Mouse (Mus musculus) hindbrain, embryonic 16.5 days (tissue): ENCODE results near the gene Rad52. TPM values are rescaled to one million over a fixed set of nuclear protein-coding genes. Genes with fewer than 3 reads are reported as not detected.

Experiments used
- polyA plus RNA-seq: library from polyadenylated mRNA; unstranded; fragments of >200 nt; fragmentation: Nextera tagmentation; extraction: Ambion mirVana; gene quantifications from 2 replicates; pipeline ENCODE4 v1.2.1, GENCODE M21; 2015

Gene Rad52
- polyA plus RNA-seq, 1 experiment from 2014 or later, result 24.0 TPM

Other genes starting within 250 kb of the Rad52 start
- 42.9 and 46.9 TPM in 2 replicates for gene Erc1, start 54.5 kb upstream of the Rad52 start, polyA plus RNA-seq
- 37.7 and 43.4 TPM in 2 replicates for gene Wnk1, start 136.0 kb downstream of the Rad52 start, polyA plus RNA-seq
- gene Ninj2, start 190.7 kb downstream of the Rad52 start, polyA plus RNA-seq, result not detected in 2 replicates